Mouse (Mus musculus) ES-Bruce4 (cell line): ENCODE measurements at regions not wholly inside any gene's neighbourhood (a gene's known extent, or its start where the extent isn't known, plus 50 kb on each side); places are given as distances from the start of the nearest gene placed in this dataset.

Experiments used
- H3K27ac ChIP-seq: 2 replicates; pipeline ENCODE4 v1.5.1; 2012; ENCODE audit warnings: low read length, inconsistent platforms; ENCODE audit not compliant: insufficient read depth
- H3K27me3 ChIP-seq: 2 replicates; pipeline ENCODE4 v1.6.1; 2012; ENCODE audit warnings: mild to moderate bottlenecking, low read length, inconsistent platforms; ENCODE audit not compliant: control insufficient read depth, poor library complexity, insufficient read depth, severe bottlenecking
- H3K36me3 ChIP-seq: 2 replicates; pipeline ENCODE4 v1.6.1; 2012; ENCODE audit warnings: inconsistent platforms, mild to moderate bottlenecking, low read length, moderate library complexity; ENCODE audit not compliant: control insufficient read depth, poor library complexity, insufficient read depth, severe bottlenecking
- H3K4me1 ChIP-seq: one replicate; pipeline ENCODE4 v1.8.1; 2011; ENCODE audit warnings: low read length; ENCODE audit not compliant: control insufficient read depth, insufficient read depth
- H3K4me3 ChIP-seq: 2 replicates; pipeline ENCODE4 v1.5.1; 2011; ENCODE audit warnings: low read depth, mild to moderate bottlenecking, low read length
- H3K9ac ChIP-seq: 2 replicates; pipeline ENCODE4 v1.6.1; 2012; ENCODE audit warnings: low read depth, mild to moderate bottlenecking, inconsistent platforms; ENCODE audit not compliant: poor library complexity, severe bottlenecking
- H3K9me3 ChIP-seq: replicated peaks from 2 replicates; pipeline ENCODE4 v1.6.1; 2012; ENCODE audit warnings: mild to moderate bottlenecking, low read length, inconsistent platforms; ENCODE audit not compliant: control insufficient read depth, poor library complexity, insufficient read depth, severe bottlenecking
- CTCF ChIP-seq: IDR thresholded peaks from one replicate; pipeline ENCODE4 v1.8.1; 2011; ENCODE audit warnings: low read depth, low read length
- EP300 ChIP-seq: IDR thresholded peaks from 2 replicates; pipeline ENCODE4 v1.6.1; 2011; ENCODE audit warnings: low read depth, low read length; ENCODE audit not compliant: insufficient read depth
- POLR2A ChIP-seq: IDR thresholded peaks from one replicate; pipeline ENCODE4 v1.8.1; 2011; ENCODE audit warnings: low read length; ENCODE audit not compliant: insufficient read depth

- H3K36me3 ChIP-seq = no peaks in the 10 kb centered on the region
- TF ChIP-seq POLR2A (no peak), CTCF (no peak), EP300 (no peak)
- no peaks in the 10 kb centered on the region for H3K27me3 ChIP-seq
- H3K27ac ChIP-seq = no peak overlapping the region
- no peaks in the 10 kb centered on the region for H3K4me1 ChIP-seq
- H3K4me3 ChIP-seq = no peak overlapping the region
- no peak overlapping the region for H3K9ac ChIP-seq
- H3K9me3 ChIP-seq = no peaks in the 10 kb centered on the region
These were observed 57.1 kb downstream of the Inhbb start for GRCm38 (mm10) chr1:119364901-119365300.

DNA sequence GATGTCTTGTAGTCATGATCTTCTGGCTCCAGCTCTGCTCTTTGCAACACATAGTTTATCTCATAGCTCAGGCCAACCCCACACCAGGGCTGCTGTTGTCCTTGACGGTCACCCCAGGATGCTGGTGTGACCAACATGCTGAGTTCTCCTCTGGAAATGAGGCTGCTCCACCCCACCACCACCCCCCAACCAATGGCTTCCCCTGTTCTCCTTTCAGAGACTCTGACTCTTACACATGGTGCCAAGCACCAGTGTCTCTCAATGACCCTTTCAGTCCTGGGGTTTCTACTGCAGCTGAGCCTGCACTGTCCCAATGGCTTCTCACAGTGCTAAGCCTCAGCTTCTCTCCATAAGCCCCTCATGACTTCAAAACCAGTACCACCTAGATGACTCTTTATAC is 64.0 kb downstream of the Inhbb start:
- Histone ChIP-seq H3K27ac (no peak overlapping the region), H3K9me3 (0 out of 2 replicates have a peak, but pooled peaks cover 3% of the 10 kb centered on the region), H3K36me3 (no peaks in the 10 kb centered on the region), H3K27me3 (no peaks in the 10 kb centered on the region), H3K4me3 (no peak overlapping the region), H3K4me1 (peaks cover 6% of the 10 kb centered on the region), H3K9ac (no peak overlapping the region)
- no peak for TF ChIP-seq EP300
- no peak for TF ChIP-seq CTCF
- TF ChIP-seq POLR2A = no peak

DNA sequence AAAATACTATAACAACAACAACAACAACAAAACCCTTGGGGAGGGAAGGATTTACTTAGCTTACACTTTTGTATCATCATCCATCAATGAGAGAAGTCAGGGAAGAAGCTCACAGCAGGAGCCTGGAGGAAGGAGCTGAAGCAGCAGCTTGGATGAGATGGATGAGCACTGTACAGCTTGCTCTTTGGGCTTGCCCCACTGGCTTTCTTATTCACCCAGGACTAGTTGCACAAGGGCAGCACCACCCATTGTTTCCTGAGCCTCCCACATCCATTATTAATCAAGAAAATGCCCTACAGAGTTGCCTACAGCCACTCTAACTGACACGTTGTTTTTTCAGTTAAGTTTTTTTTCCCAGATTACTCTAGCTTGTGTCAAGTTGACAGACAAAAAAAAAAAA is 65.1 kb downstream of the Inhbb start:
- Histone ChIP-seq H3K9me3 (peaks cover 6% of the 10 kb centered on the region; the same call in 1 of the 2 replicates), H3K27ac (no peak overlapping the region; the same call in 1 of the 2 replicates), H3K4me1 (peaks cover 6% of the 10 kb centered on the region), H3K27me3 (no peaks in the 10 kb centered on the region), H3K36me3 (no peaks in the 10 kb centered on the region), H3K4me3 (no peak overlapping the region), H3K9ac (no peak overlapping the region)
- no peak for TF ChIP-seq CTCF
- TF ChIP-seq POLR2A = no peak
- no peak for TF ChIP-seq EP300

DNA sequence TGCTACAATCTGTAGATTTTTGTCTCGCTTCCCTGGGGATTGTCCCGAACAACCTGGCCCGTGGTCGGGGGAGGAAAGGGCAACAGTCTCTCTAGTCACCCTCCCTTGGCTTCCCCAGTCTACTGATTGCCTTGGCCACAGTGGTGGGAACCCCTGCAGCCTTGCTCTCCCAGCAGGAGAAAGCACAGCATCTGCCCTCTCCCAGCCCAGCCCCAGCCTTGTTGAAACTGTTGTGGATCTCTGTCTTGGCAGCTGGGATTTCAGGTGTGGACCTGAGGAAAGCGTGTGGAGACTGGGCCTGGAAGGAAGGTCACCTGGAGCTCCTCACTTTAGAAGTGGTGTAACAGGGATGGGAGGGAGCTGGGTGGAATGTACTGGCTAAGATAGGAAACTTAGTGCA is 66.6 kb downstream of the Inhbb start:
- Histone ChIP-seq H3K27ac (no peak overlapping the region), H3K27me3 (no peaks in the 10 kb centered on the region), H3K9ac (no peak overlapping the region), H3K36me3 (no peaks in the 10 kb centered on the region), H3K9me3 (peaks cover 6% of the 10 kb centered on the region; the same call in 1 of the 2 replicates), H3K4me1 (peaks cover 6% of the 10 kb centered on the region), H3K4me3 (no peak overlapping the region)
- TF ChIP-seq POLR2A (no peak), CTCF (no peak), EP300 (no peak)

GRCm38 (mm10) chr1:119351567-119351966 is 70.5 kb downstream of the Inhbb start:
- TF ChIP-seq POLR2A (no peak), CTCF (no peak)
- peaks cover 4% of the 10 kb centered on the region; the same call in 1 of the 2 replicates for H3K9me3 ChIP-seq
- H3K4me1 ChIP-seq = peaks cover 13% of the 10 kb centered on the region
- H3K36me3 ChIP-seq = no peaks in the 10 kb centered on the region
- H3K4me3 ChIP-seq = no peak overlapping the region
- no peak overlapping the region for H3K9ac ChIP-seq
- H3K27ac ChIP-seq = no peak overlapping the region
- no peaks in the 10 kb centered on the region for H3K27me3 ChIP-seq

GRCm38 (mm10) chr1:119350846-119351245 is 71.2 kb downstream of the Inhbb start:
- Histone ChIP-seq H3K4me3 (no peak overlapping the region), H3K27ac (no peak overlapping the region), H3K9me3 (peaks cover 4% of the 10 kb centered on the region; the same call in 1 of the 2 replicates), H3K9ac (no peak overlapping the region), H3K4me1 (peaks cover 13% of the 10 kb centered on the region), H3K36me3 (no peaks in the 10 kb centered on the region), H3K27me3 (no peaks in the 10 kb centered on the region)
- TF ChIP-seq CTCF (no peak), POLR2A (no peak), EP300 (no peak)
